Mouse (Mus musculus): ENCODE results near the gene Snrpn.
A peak's percentile ranks its signal among the peaks of the same experiment; 100 is the strongest.

Gene Snrpn

DNA sequence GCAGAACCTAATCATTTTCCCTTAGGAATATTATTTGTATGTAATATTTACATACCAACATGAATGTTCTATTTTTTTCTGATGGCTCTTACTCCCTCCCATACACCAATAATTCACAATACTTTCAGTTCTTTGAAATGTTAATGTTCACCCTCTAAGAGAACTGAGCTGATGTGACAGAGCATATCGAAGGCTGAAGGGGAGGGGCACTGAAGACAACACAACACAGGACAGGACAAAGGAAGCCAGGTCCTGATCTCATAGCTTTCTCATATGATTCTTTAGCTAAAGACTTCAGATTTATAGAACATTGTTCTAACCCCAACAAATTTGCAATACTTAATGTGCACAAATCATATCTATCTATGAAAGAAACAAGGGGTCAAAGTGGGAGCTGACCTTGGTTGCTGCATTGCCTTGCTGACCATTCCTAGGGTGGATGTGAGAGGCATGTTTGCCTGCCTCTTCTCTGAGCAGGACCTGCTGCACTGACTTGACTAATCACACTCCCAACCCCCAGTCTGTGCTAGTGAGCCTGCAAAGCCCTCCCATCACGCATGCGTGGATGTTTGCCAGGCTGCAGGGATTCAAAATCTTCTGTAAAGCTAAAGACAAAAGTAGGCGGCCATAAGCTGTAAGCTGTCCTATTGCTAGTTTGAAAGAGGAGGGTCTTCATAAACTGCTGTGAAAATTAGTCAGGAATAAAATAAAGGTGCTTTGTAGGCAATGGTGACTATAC, at the start of gene Snrpn:
Snrpn (minus strand) TSS at position 478 of the 739 bp plus-strand sequence.
- no peak for DNase-seq (ENCODE audit: low spot score)

DNA sequence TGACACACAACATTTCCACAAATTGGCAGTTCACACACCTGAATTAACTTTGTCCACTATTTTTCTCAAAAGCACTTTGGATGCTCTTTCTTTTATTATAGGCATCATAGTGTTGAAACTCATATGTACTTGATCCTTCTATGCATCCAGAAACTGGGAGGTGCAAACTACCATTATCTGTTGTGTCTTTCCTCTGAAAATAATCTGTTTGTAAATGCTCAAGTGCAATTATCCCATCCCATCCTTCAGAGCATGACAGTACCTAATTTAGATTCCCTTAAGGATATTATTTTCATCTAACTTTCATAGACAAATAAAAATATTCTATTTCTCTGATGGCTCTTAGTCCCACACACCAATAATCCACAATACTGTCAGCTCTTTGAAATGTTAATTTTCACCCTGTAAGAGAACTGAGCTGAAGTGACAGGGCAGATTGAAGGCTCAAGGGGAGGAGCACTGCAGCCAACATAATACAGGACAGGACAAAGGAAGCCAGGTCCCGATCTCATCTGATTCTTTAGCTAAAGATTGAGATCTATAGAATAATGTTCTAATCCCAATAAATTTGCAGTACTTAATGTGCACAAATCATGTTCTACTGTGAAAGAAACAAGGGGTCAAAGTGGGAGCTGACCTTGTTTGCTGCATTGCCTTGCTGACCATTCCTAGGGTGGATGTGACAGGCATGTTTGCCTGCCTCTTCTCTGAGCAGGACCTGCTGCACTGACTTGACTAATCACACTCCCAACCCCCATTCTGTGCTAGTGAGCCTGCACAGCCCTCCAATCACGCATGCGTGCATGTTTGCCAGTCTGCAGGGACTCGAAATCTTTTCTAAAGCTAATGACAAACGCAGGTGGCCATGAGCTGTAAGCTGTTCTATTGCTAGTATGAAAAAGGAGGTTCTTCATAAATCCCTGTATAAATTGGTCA, 30.5 kb upstream of the Snrpn start:
- DNase-seq (ENCODE audit: low spot score): peak; percentile 52

DNA sequence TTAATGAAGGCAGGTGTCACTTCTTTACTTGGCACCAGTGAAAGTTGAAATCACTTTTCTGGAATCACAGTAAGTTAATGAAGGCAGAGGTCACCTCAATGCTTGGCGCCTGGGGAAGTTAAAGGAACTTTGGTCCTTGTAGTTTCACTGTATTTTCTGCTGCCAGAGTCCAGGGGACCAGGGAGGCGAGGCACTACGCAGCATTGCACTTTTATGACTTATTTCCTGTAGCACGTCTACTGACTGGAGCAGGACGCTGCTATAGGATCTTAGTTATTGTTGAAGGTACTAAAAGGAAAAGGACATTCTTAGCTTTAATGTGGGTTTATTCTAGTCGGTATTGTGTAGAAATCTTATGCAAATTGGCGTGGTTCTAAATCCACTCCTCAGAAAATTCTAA, 14.7 kb downstream of the Snrpn start:
- DNase-seq (ENCODE audit: low spot score): no peak

DNA sequence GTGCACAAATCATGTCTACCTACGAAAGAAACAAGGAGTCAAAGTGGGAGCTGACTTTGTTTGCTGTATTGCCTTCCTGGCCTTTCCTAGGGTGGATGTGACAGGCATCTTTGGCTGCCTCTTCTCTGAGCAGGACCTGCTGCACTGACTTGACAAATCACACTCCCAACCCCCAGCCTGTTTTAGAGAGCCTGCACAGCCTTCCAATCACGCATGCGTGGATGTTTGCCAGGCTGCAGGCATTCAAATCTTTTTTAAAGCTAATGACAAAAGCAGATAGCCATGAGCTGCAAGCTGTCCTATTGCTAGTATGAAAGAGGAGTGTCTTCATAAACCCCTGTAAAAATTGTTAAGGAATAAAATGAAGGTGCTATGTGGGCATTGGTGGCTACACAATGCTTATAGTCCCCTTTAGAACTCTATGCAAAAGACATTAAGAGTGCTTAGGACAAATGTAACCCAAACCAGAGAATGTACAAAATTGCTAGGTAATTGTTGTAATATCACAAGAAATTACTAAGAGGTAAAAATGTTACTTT, 16.9 kb downstream of the Snrpn start:
- DNase-seq (ENCODE audit: low spot score): peak; percentile 6

DNA sequence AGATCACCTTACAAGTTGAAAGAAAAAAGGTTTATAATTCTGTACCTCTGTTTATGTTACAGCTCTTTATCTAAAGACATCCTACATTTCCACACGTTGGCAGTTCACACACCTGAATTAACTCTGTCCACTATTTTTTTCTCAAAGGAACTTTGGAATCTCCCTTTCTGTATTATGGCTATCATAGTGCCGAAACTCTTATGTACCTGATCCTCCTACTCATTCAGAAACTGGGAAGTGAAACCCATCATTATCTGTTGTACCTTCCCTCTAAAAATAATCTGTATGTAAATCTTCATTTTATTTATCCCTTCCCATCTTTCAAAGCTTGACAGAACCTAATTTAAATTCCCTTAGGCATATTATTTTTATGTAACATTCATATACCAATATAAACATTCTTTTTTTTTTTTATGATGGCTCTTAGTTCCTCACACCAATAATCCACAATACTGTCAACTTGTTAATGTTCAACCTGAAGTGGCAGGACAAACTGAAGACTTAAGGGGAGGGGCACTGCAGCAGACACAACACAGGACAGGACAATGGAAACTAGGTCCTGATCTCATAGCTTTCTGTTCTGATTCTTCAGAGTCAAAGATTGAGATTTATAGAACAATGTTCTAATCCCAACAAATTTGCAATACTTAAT, 17.5 kb downstream of the Snrpn start:
- no peak for DNase-seq (ENCODE audit: low spot score)

DNA sequence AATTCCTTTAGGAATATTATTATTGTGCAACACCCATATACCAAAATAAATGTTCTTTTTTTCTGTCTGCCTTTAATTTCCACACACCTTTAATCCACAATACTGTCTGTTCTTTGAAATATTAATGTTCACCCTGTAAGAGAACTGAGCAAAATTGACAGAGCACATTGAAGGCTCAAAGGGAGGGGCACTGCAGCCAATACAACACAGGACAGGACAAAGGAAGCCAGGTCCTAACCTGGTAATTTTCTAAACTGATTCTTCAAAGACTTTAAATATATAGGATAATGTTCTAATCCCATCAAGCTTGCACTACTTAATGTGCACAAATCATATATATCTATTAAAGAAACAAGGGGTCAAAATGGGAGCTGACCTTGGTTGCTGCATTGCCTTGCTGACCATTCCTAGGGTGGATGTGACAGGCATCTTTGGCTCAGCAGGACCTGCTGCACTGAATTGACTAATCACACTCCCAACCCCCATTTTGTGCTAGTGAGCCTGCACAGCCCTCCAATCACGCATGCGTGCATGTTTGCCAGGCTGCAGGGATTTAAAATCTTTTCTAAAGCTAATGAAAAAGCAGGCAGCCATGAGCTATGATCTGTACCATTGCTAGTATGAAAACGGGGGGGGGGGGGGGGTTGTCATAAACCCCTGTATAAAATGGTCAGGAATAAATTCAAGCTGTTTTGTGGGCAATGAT, 42.7 kb downstream of the Snrpn start:
- peak; percentile 6 for DNase-seq (ENCODE audit: low spot score)

DNA sequence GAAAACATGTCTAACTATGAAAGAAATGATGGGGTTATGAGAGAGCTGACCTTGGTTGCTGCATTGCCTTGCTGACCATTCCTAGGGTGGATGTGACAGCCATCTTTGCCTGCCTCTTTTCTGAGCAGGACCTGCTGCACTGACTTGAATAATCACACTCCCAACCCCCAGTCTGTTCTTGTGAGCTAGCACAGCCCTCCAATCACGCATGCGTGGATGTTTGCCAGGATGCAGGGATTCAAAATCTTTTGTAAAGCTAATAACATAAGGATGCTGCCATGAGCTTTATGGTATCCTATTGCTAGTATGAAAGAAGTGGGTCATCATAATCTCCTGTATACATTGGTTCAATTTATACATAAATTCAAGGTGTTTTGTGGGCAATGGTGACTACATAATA, 63.7 kb downstream of the Snrpn start:
- no peak for DNase-seq (ENCODE audit: low spot score)

DNA sequence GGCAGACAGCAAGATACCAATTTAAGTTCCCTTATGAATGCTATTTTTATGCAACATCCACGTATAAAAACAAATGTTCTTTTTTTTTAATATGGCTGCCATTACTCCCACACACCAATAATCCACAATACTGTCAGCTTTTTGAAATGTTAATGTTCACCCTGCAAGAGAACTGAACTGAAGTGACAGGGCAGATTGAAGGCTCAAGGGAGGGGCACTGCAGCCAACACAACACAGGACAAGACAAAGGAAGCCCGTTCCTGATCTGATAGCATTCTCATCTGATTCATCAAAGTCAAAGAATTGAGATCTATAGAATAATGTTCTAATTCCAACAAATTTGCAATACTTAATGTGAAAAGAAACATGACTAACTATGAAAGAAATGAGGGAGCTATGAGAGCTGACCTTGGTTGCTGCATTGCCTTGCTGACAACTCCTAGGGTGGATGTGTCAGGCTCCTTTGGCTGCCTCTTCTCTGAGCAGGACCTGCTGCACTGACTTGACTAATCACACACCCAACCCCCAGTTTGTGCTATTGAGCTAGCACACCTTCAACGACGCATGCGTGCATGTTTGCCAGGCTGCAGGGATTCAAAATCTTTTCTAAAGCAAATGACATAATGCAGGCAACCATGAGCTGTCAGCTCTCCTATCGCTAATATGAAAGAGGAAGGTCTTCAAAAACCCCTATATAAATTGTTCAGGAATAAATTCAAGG, 92.4 kb downstream of the Snrpn start:
- peak; percentile 60 for DNase-seq (ENCODE audit: low spot score)

DNA sequence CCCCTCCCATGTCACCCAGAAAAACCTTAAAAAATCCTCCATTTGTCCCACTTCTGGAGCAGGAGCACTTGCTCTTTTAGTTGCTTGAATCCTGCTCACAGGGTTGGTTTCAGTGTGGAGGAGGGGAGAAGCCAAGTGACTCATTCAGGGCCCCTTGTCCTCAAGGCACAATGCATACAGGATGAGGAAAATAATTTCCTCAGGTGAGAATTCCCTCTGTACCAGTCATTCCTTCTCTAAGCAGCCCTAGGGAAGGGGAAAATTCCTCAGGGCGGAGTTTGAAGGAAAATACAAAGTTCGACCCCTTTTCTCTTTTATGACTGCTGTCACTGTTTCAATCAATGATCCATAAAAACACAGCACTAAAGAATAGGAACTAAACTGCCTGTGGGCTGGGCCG, 126.8 kb downstream of the Snrpn start:
- no peak for DNase-seq (ENCODE audit: low spot score)

DNA sequence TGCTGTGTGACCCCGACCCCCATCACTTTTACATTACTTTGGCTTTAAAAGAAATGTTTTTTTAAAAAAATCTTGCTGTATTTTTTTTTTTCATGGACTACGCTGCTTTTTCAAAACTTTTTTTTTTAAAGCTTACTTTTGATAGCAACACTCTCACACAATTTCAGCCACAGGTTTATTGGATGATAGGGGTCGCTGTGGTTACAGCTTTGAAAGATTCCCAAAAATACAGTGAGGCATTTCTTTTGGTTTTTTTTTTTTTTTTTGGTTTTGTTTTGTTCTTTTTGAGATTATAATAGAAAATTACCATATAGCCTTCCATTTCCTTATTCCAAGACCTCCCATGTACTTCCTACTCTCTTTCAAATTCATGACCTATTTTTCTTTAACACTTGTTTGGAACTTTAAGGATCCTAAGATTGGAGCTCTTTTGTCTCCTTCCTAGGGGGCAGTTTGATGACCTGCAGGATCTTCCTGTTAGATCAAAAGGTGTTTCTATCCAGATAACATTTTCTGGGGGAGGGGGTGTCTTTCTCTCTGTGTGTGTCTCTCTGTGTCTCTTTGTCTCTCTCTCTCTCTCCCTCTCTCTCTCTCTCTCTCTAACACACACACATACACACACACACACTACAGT, 132.2 kb downstream of the Snrpn start:
- DNase-seq (ENCODE audit: low spot score): no peak

DNA sequence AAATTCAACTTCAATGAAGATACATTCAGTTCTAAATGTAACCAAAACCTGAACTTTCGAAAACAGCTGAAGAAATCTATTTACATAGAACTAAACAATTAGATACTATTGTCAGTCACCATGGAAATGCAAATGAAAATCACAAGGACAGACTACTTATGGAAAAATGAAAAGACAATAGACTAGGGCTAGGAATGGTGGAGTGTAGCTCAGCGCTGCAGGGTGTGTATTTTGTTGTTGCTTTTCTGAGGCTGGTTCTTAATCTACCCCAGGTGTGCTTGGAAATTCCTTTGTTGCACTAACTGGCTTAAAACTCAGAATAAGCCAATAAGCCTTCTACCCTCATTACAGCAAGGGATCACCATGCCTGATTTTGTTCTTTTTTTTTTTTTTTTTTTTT, 133.8 kb downstream of the Snrpn start:
- no peak for DNase-seq (ENCODE audit: low spot score)

DNA sequence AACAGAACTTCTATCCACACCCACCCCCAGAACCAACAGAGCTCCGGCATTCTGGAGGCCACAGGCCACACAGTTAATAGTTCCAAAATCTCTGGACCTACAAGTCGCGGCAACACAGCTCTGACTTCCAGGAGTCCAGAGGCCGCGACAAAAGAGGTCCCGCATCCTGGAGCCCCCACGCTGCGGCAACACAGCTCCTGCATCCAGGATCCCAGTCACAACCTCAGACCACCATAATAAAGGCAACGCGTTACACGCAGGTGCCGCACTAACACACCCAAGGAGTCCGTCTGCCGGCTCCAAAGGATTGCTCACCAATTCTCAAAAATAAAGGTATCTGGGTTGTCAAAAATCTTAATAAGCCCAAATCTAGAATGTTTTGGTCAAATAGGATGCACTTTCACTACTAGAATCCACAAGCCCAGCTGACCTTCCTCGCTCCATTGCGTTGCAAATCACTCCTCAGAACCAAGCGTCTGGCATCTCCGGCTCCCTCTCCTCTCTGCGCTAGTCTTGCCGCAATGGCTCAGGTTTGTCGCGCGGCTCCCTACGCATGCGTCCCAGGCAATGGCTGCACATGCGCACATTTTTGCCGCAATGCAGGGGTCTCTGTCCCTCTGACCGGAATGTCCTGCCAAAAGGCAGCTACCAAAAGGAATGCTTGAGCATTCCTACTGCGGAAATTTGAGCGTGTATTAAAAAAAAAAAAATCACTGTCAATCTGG, 135.3 kb downstream of the Snrpn start, which contains the start of the genes Snurf and Gm38393:
Snurf (minus strand) TSS at position 444 of the 725 bp plus-strand sequence.
Gm38393 (minus strand) TSS at position 459 of the 725 bp plus-strand sequence.
- DNase-seq (ENCODE audit: low spot score): peak; percentile 79

DNA sequence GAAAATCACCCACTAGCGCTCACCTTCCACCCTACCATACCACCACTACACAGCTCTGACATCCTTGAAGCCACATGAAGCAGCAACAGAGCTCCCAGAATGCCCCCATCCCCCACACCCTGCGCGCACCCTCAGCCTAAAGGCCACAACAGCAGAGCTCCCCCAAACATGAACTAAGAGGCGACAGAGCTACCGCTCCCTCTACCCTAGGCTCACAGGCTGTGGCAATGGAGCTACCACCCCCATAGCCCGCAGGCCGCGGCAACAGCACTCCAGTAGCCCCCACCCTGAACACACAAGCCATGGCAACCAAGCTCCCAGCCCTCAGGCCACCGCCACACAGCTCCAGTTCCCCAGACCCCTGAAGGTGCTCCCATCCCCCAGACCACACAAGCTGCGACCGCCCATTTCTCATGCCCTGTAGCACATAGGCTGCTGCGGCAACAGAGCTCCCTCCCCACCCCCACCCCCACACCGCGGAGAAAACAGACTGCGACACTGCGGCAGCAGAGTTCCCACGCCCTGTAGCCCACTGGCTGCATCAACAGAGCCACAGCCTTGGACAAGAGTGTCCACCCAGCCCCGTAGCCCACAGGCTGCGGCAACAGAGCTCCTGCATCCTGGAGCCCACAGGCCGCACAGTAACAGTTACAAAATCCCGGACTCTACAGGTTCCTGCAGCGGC, 136.0 kb downstream of the Snrpn start:
- peak; percentile 26 for DNase-seq (ENCODE audit: low spot score)

DNA sequence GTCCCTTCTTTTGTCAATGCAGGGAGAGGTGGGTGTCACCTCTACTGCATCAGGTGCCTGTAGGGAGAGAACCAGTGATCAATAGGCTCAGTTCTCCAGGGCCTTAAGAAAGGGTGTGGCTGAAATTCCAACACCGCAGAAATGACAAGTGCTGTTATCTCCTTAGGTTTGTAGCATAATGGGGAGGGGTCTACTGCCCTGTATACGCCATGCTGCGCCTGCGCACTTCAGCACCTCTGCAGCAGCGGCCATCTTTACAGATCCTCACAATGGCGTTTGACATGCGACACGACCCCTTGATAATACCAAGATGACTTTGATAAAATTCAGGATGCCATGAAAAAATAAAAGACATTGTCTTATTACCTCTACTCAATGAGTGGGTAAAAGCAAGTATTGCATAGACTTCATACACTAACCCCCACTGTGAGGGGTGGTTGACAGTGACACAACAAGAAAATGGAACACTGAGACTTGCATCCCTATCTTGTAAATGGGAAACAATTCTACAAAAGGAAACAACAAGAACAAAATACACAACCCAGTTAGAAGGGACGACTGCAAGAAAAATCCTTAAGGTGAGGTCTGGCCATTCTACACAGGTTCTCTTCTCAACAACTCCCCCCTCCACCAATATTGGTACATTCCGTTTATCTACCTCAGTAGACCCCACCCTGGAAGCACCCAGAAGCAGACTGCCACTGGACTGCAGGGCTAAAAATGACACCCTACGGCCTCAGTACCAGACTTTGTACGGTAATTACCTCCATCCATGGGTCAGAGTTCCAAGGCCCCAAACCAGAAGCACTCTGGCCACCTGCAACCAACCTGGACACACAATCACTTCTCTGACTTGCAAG, 136.8 kb downstream of the Snrpn start:
- peak; percentile 18 for DNase-seq (ENCODE audit: low spot score)

DNA sequence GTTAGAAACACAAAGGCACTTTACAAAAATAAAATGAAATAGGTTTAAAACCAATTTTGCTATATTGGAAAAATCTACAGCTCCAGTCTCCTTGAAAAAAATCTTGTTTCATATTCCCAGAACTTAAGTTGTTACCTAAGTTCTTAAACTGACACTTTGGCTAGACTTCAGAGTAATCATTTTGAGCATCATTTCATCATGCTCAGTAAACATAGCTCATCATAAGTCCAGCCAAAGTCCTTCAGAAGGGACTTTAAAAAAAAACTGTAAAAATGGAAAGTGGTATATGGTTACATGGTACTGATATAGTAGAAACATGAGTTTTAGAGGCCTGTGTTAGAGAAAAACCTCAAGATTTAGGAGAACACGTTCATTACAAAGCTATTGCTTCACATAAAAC, 161.4 kb downstream of the Snrpn start:
- no peak for DNase-seq (ENCODE audit: low spot score)
